Mouse (Mus musculus) thymus, postnatal 10 days (tissue): ENCODE measurements around the gene Cypt4.
"Not testable (repeated sequence)": the region's sequence is repeated elsewhere in the genome, so short reads cannot be mapped to it uniquely, and the experiment has no call there.

ENCODE experiments used
- DNase-seq, 2 experiments: peaks; one replicate each; pipeline ENCODE4 v3.0.0; 2021; ENCODE audit warnings: low spot score in 2 of 2

The Cypt4 gene

GRCm38 (mm10) chr9:24624896-24625295 lies at the start of gene Cypt4:
Cypt4 (plus strand) TSS chr9:24625196.
- no peak for DNase-seq

- DNase-seq = not testable (repeated sequence)
Measured at GRCm38 (mm10) chr9:24637341-24637740, 12.3 kb downstream of the Cypt4 start.
